8 mouse cellular contexts compared by ENCODE assay signal in genomic region chr6:86403728-86404099, GRCm38 (mm10). TPM values are rescaled to one million over a fixed set of nuclear protein-coding genes. Genes with fewer than 3 reads are reported as not detected.
A peak's percentile ranks its signal among the peaks of the same experiment; 100 is the strongest.
DNase-seq lines count a peak whose midpoint lies in the region; ATAC-seq and TF ChIP-seq lines count a peak whose summit lies in the region.

No protein-coding gene starts in this region.

- no peaks in the 10 kb centered on the region for H3K27me3 ChIP-seq in embryonic facial prominence, embryonic 15.5 days
- H3K27me3 ChIP-seq in heart, embryonic 16.5 days (ENCODE audit: control insufficient read depth, insufficient read depth, low read length), result no peaks in the 10 kb centered on the region
- peaks cover 5% of the 10 kb centered on the region; the same call in 1 of the 2 replicates for H3K27me3 ChIP-seq in liver, embryonic 15.5 days
- H3K27me3 ChIP-seq in neural tube, embryonic 13.5 days, result peaks cover 5% of the 10 kb centered on the region; the same call in 1 of the 2 replicates

- H3K9me3 ChIP-seq in embryonic facial prominence, embryonic 15.5 days (replicated peaks), result no peaks in the 10 kb centered on the region
- H3K9me3 ChIP-seq in heart, embryonic 16.5 days (replicated peaks; ENCODE audit: control insufficient read depth, low read length), result no peaks in the 10 kb centered on the region
- no peaks in the 10 kb centered on the region for H3K9me3 ChIP-seq in liver, embryonic 15.5 days (replicated peaks)
- H3K9me3 ChIP-seq in neural tube, embryonic 13.5 days, result no peaks in the 10 kb centered on the region

- TF ChIP-seq POLR2A in bone marrow, adult 2 months (IDR thresholded peaks at IDR 0.05; ENCODE audit: borderline replicate concordance, control insufficient read depth, low read depth, low read length), result no peak

- no peaks in the 10 kb centered on the region for H3K36me3 ChIP-seq in embryonic facial prominence, embryonic 15.5 days
- H3K36me3 ChIP-seq in heart, embryonic 16.5 days (ENCODE audit: control insufficient read depth, insufficient read depth), result no peaks in the 10 kb centered on the region
- H3K36me3 ChIP-seq in liver, embryonic 15.5 days (replicated peaks), result peaks cover 6% of the 10 kb centered on the region; the same call in 1 of the 2 replicates
- no peaks in the 10 kb centered on the region for H3K36me3 ChIP-seq in neural tube, embryonic 13.5 days

- peak overlapping the region; percentile 91 for H3K9ac ChIP-seq in embryonic facial prominence, embryonic 15.5 days
- peak overlapping the region; percentile 65 for H3K9ac ChIP-seq in heart, embryonic 16.5 days (ENCODE audit: low read length)
- H3K9ac ChIP-seq in liver, embryonic 15.5 days, result peak overlapping the region; percentile 95; the same call in 1 of the 2 replicates
- peak overlapping the region; percentile 99 for H3K9ac ChIP-seq in neural tube, embryonic 13.5 days

- peak overlapping the region; percentile 96 for H3K4me3 ChIP-seq in bone marrow, adult 2 months (replicated peaks; ENCODE audit: control insufficient read depth, low read depth, low read length)
- H3K4me3 ChIP-seq in embryonic facial prominence, embryonic 15.5 days (replicated peaks), result peak overlapping the region; percentile 64
- peak overlapping the region; percentile 92 for H3K4me3 ChIP-seq in heart, embryonic 16.5 days (ENCODE audit: low read length)
- peak overlapping the region; percentile 92 for H3K4me3 ChIP-seq in liver, embryonic 15.5 days (replicated peaks)
- H3K4me3 ChIP-seq in neural tube, embryonic 13.5 days, result peak overlapping the region; percentile 87

- 0 out of 2 replicates have a peak overlapping the region, but pooled peaks have one; percentile 99 for H3K27ac ChIP-seq in bone marrow, adult 2 months (ENCODE audit: control insufficient read depth, insufficient read depth, low read depth, low read length, poor library complexity)
- H3K27ac ChIP-seq in embryonic facial prominence, embryonic 15.5 days (replicated peaks), result peak overlapping the region; percentile 100
- peak overlapping the region; percentile 100 for H3K27ac ChIP-seq in heart, embryonic 16.5 days (ENCODE audit: low read length)
- peak overlapping the region; percentile 96 for H3K27ac ChIP-seq in liver, embryonic 15.5 days (replicated peaks)
- peak overlapping the region; percentile 100 for H3K27ac ChIP-seq in neural tube, embryonic 13.5 days (replicated peaks)

- TF ChIP-seq CTCF in bone marrow, adult 2 months (IDR thresholded peaks at IDR 0.05; ENCODE audit: control insufficient read depth, insufficient read depth, low read length), result no peak

- no peaks in the 10 kb centered on the region for H3K4me1 ChIP-seq in bone marrow, adult 2 months (ENCODE audit: control insufficient read depth, insufficient read depth, low read length)
- H3K4me1 ChIP-seq in embryonic facial prominence, embryonic 15.5 days, result 0 out of 2 replicates have a peak, but pooled peaks cover 6% of the 10 kb centered on the region
- peaks cover 11% of the 10 kb centered on the region for H3K4me1 ChIP-seq in heart, embryonic 16.5 days (ENCODE audit: control insufficient read depth, insufficient read depth, low read length)
- peaks cover 40% of the 10 kb centered on the region for H3K4me1 ChIP-seq in liver, embryonic 15.5 days (replicated peaks)
- H3K4me1 ChIP-seq in neural tube, embryonic 13.5 days (replicated peaks), result peaks cover 31% of the 10 kb centered on the region

- peak; percentile 81 to 82 for DNase-seq in CD8-positive naive resting alpha-beta T cell, adult 2 months (ENCODE audit: low read depth in 2 of 2, low spot score in 2 of 2)
- peak; percentile 90 for DNase-seq in kidney, postnatal 4 days
- DNase-seq in urinary bladder, adult 18-20 months (ENCODE audit: low spot score in 2 of 2), result peak; percentile 79 to 88

- peak overlapping the region; percentile 51 for H3K4me2 ChIP-seq in embryonic facial prominence, embryonic 15.5 days (replicated peaks)
- H3K4me2 ChIP-seq in heart, embryonic 16.5 days (ENCODE audit: low read depth, low read length), result peak overlapping the region; percentile 52
- peak overlapping the region; percentile 73 for H3K4me2 ChIP-seq in liver, embryonic 15.5 days
- H3K4me2 ChIP-seq in neural tube, embryonic 13.5 days, result peak overlapping the region; percentile 55

- WGBS in bone marrow, adult 2 months, result under 1% methylated on average over 15 of the region's 15 CpGs
- under 1% methylated on average over 15 of the region's 15 CpGs for WGBS in embryonic facial prominence, embryonic 15.5 days
- 2% methylated on average over 15 of the region's 15 CpGs for WGBS in heart, embryonic 16.5 days
- under 1% methylated on average over 15 of the region's 15 CpGs for whole genome bisulfite sequencing in liver, embryonic 15.5 days (ENCODE audit: insufficient replicate concordance)
- WGBS in neural tube, embryonic 13.5 days, result under 1% methylated on average over 15 of the region's 15 CpGs

- ATAC-seq in embryonic facial prominence, embryonic 15.5 days (ENCODE audit: insufficient number of reproducible peaks, low FRiP score, low TSS enrichment, low read depth), result peak; percentile 78
- ATAC-seq in heart, embryonic 16.5 days (replicated peaks; ENCODE audit: extremely low read depth, insufficient read depth, low FRiP score), result peak; percentile 58
- ATAC-seq in liver, embryonic 15.5 days (ENCODE audit: insufficient read depth), result peak; percentile 61
- peak; percentile 70 for ATAC-seq in neural tube, embryonic 13.5 days (ENCODE audit: low read depth)

RNA-seq across cellular contexts. Expression of gene Tia1, which starts 0.3 kb away (rescaled TPM):
- 15.3 and 28.8 TPM in 2 replicates for polyA plus RNA-seq in bone marrow, adult 2 months (2011; ENCODE audit: insufficient read depth, insufficient read length, low replicate concordance, missing spikeins)
- 170 and 185 TPM in 2 replicates for polyA plus RNA-seq in embryonic facial prominence, embryonic 15.5 days (2015; fragmentation: Nextera tagmentation; extraction: Ambion mirVana)
- polyA plus RNA-seq in heart, embryonic 16.5 days (2015; fragmentation: Nextera tagmentation; extraction: Ambion mirVana), result 118 and 120 TPM in 2 replicates
- polyA plus RNA-seq in liver, embryonic 15.5 days (2015; fragmentation: Nextera tagmentation; extraction: Ambion mirVana), result 19.1 and 20.8 TPM in 2 replicates
- polyA plus RNA-seq in neural tube, embryonic 13.5 days (2015; fragmentation: Nextera tagmentation; extraction: Ambion mirVana), result 326 and 340 TPM in 2 replicates

RNA-seq across cellular contexts. Expression of gene Pcyox1, which starts 6.8 kb away (rescaled TPM):
- polyA plus RNA-seq in bone marrow, adult 2 months (2011; ENCODE audit: insufficient read depth, insufficient read length, low replicate concordance, missing spikeins), result 15.1 and 22.8 TPM in 2 replicates
- 96.3 and 102 TPM in 2 replicates for polyA plus RNA-seq in embryonic facial prominence, embryonic 15.5 days (2015; fragmentation: Nextera tagmentation; extraction: Ambion mirVana)
- 55.5 and 56.6 TPM in 2 replicates for polyA plus RNA-seq in heart, embryonic 16.5 days (2015; fragmentation: Nextera tagmentation; extraction: Ambion mirVana)
- polyA plus RNA-seq in liver, embryonic 15.5 days (2015; fragmentation: Nextera tagmentation; extraction: Ambion mirVana), result 58.6 and 66.3 TPM in 2 replicates
- 107 and 113 TPM in 2 replicates for polyA plus RNA-seq in neural tube, embryonic 13.5 days (2015; fragmentation: Nextera tagmentation; extraction: Ambion mirVana)

RNA-seq across cellular contexts. Expression of gene Gm44790, which starts 22.7 kb away (rescaled TPM):
- polyA plus RNA-seq in bone marrow, adult 2 months (2011; ENCODE audit: insufficient read depth, insufficient read length, low replicate concordance, missing spikeins), result not detected in 2 replicates
- polyA plus RNA-seq in embryonic facial prominence, embryonic 15.5 days (2015; fragmentation: Nextera tagmentation; extraction: Ambion mirVana), result not detected in 2 replicates
- polyA plus RNA-seq in heart, embryonic 16.5 days (2015; fragmentation: Nextera tagmentation; extraction: Ambion mirVana), result 0.46 and 0.47 TPM in 2 replicates
- polyA plus RNA-seq in liver, embryonic 15.5 days (2015; fragmentation: Nextera tagmentation; extraction: Ambion mirVana), result not detected in 2 replicates
- 0.50 and 0.63 TPM in 2 replicates for polyA plus RNA-seq in neural tube, embryonic 13.5 days (2015; fragmentation: Nextera tagmentation; extraction: Ambion mirVana)

RNA-seq across cellular contexts. Expression of gene Snrpg, which starts 32.6 kb away (rescaled TPM):
- polyA plus RNA-seq in bone marrow, adult 2 months (2011; ENCODE audit: insufficient read depth, insufficient read length, low replicate concordance, missing spikeins), result 224 and 244 TPM in 2 replicates
- polyA plus RNA-seq in embryonic facial prominence, embryonic 15.5 days (2015; fragmentation: Nextera tagmentation; extraction: Ambion mirVana), result 489 and 522 TPM in 2 replicates
- 246 and 255 TPM in 2 replicates for polyA plus RNA-seq in heart, embryonic 16.5 days (2015; fragmentation: Nextera tagmentation; extraction: Ambion mirVana)
- polyA plus RNA-seq in liver, embryonic 15.5 days (2015; fragmentation: Nextera tagmentation; extraction: Ambion mirVana), result 251 and 306 TPM in 2 replicates
- polyA plus RNA-seq in neural tube, embryonic 13.5 days (2015; fragmentation: Nextera tagmentation; extraction: Ambion mirVana), result 397 and 429 TPM in 2 replicates

RNA-seq across cellular contexts. Expression of gene C87436, which starts 34.5 kb away (rescaled TPM):
- 7.9 and 13.3 TPM in 2 replicates for polyA plus RNA-seq in bone marrow, adult 2 months (2011; ENCODE audit: insufficient read depth, insufficient read length, low replicate concordance, missing spikeins)
- polyA plus RNA-seq in embryonic facial prominence, embryonic 15.5 days (2015; fragmentation: Nextera tagmentation; extraction: Ambion mirVana), result 24.7 and 26.8 TPM in 2 replicates
- polyA plus RNA-seq in heart, embryonic 16.5 days (2015; fragmentation: Nextera tagmentation; extraction: Ambion mirVana), result 18.5 and 20.1 TPM in 2 replicates
- polyA plus RNA-seq in liver, embryonic 15.5 days (2015; fragmentation: Nextera tagmentation; extraction: Ambion mirVana), result 10.3 and 11.1 TPM in 2 replicates
- 22.0 and 22.4 TPM in 2 replicates for polyA plus RNA-seq in neural tube, embryonic 13.5 days (2015; fragmentation: Nextera tagmentation; extraction: Ambion mirVana)

Comparison
In these comparisons a context has a peak if more than half of its experiments do, and no peak if none do; other contexts are left out.
1. Peak in every context shown above with its lines: DNase-seq, ATAC-seq, H3K4me3 ChIP-seq and H3K27ac ChIP-seq.